Mouse (Mus musculus) MEL (cell line): ENCODE data around the gene Gatad2b.

Experiments used
- CTCF ChIP-seq, 3 experiments: IDR thresholded peaks in 2 of 3; conservative IDR thresholded peaks in 1 of 3; 2 replicates each; pipeline ENCODE4 v1.5.1; 2011 to 2012; ENCODE audit warnings: low read length in 3 of 3, low read depth in 2 of 3, mild to moderate bottlenecking in 2 of 3, improper control_type of control experiment in 1 of 3, inconsistent platforms in 1 of 3, mixed read lengths in 1 of 3, moderate library complexity in 1 of 3; ENCODE audit not compliant: control insufficient read depth in 1 of 3, insufficient read depth in 1 of 3, poor library complexity in 1 of 3, severe bottlenecking in 1 of 3
- HCFC1 ChIP-seq: IDR thresholded peaks from 2 replicates; pipeline ENCODE4 v1.6.1; 2012; ENCODE audit warnings: low read depth, mild to moderate bottlenecking, inconsistent platforms, low read length, improper control_type of control experiment, moderate library complexity
- JUND ChIP-seq: IDR thresholded peaks from 2 replicates; pipeline ENCODE4 v1.6.1; 2011; ENCODE audit warnings: low read depth, mild to moderate bottlenecking, improper control_type of control experiment, low read length
- NELFE ChIP-seq: IDR thresholded peaks from 2 replicates; pipeline ENCODE4 v1.6.1; 2011; ENCODE audit warnings: low read depth, low read length, improper control_type of control experiment
- POLR2A ChIP-seq, 2 experiments: IDR thresholded peaks; 2 replicates each; pipeline ENCODE4 v1.6.1; 2011 to 2012; ENCODE audit warnings: low read length in 2 of 2, mild to moderate bottlenecking in 2 of 2, control low read depth in 1 of 2, improper control_type of control experiment in 1 of 2, low read depth in 1 of 2, moderate library complexity in 1 of 2; ENCODE audit not compliant: control insufficient read depth in 1 of 2, insufficient read depth in 1 of 2, poor library complexity in 1 of 2
- TCF12 ChIP-seq: IDR thresholded peaks from 2 replicates; pipeline ENCODE4 v1.6.1; 2014; ENCODE audit warnings: low read depth, mild to moderate bottlenecking, inconsistent platforms, low read length, improper control_type of control experiment, moderate library complexity

GRCm38 (mm10) chr3:90270784-90271183 lies 22.2 kb upstream of the Gatad2b start:
- no peak for TF ChIP-seq TCF12
- no peak for TF ChIP-seq POLR2A (IDR thresholded peaks at IDR 0.05; ENCODE audit: control insufficient read depth in 1 of 2, insufficient read depth in 1 of 2, low read depth in 1 of 2, low read length in 2 of 2, poor library complexity in 1 of 2)
- TF ChIP-seq JUND, result no peak
- TF ChIP-seq HCFC1, result no peak
- no peak for TF ChIP-seq NELFE
- TF ChIP-seq CTCF (IDR thresholded peaks at IDR 0.05 in 2 of 3, conservative IDR thresholded peaks at IDR 0.05 in 1 of 3; ENCODE audit: control insufficient read depth in 1 of 3, insufficient read depth in 1 of 3, low read depth in 2 of 3, low read length in 3 of 3, poor library complexity in 1 of 3, severe bottlenecking in 1 of 3), result no peak
